ENCODE assay signal across 9 mouse cellular contexts in the genomic region with DNA sequence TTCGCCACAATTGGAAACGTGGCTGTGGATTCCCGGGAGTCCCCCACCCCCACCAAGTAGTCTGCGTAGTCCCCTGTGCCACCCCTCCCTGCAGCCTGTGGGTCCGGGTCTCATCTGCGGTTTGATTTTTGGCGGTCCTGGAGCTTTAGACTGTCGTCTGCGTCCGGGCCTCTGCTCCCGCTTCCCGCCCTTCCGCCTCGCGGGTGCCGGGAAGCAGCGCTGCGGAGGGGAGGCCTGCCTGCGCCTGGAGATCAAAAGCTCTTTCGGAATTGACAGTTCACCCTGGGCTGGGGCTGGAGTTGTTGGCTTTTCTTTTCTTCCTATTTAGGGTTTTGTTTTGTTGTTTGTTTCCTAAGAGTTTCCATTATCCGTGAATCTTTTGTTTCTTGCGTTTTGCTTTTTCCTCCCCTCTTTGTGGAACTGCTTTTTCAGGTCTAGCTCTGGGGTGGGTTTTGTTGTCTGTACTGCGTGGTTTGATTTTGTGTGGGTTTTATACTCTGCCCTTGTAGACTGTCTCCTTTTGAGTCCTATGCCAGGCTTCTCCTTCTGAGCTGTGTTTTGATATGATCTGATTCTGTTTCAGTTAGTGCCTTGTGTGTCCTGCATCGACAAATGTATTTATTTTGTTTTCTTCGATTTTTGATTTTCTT. TPM values are rescaled to one million over a fixed set of nuclear protein-coding genes. Genes with fewer than 3 reads are reported as not detected.
A peak's percentile ranks its signal among the peaks of the same experiment; 100 is the strongest.
DNase-seq lines count a peak whose midpoint lies in the region; TF ChIP-seq lines count a peak whose summit lies in the region.
"Had no signal": no experiment of that assay in that cellular context is flagged by ENCODE, and none has a peak within 500 bp of the region (broad histone marks: within the 10 kb centered on the region; RNA-seq: fewer than 3 reads in every experiment).

No protein-coding gene starts in this region.

- TF ChIP-seq POLR2A in heart, adult 2 months (IDR thresholded peaks at IDR 0.05; ENCODE audit: insufficient read depth, low read depth, low read length) = no peak

- H3K79me2 ChIP-seq in heart, adult 2 months (replicated peaks; ENCODE audit: control insufficient read depth, insufficient read depth, low read length) = no peaks in the 10 kb centered on the region

- H3K27me3 ChIP-seq in heart, adult 2 months (ENCODE audit: control insufficient read depth, insufficient read depth, low read length) = peaks cover 30% of the 10 kb centered on the region

- DNase-seq in heart, adult 2 months = peak; percentile 9 to 32
- no peak for DNase-seq in heart, adult 8-10 months (ENCODE audit: low spot score)
- peak; percentile 50 for DNase-seq in ZHBTc4 (ENCODE audit: low read depth, low spot score)
- DNase-seq in heart, postnatal 4 days = peak; percentile 9
- DNase-seq in lung, postnatal 10 days = peak; percentile 24
- no peak for DNase-seq in right cerebral cortex, postnatal 25 days
- DNase-seq in adrenal gland, postnatal 25 days = no peak
- DNase-seq in ovary, adult 18-20 months (ENCODE audit: low spot score) = no peak

- H3K4me1 ChIP-seq in heart, adult 2 months (ENCODE audit: control insufficient read depth, insufficient read depth, low read length) = no peaks in the 10 kb centered on the region

- no peaks in the 10 kb centered on the region for H3K36me3 ChIP-seq in heart, adult 2 months (ENCODE audit: control insufficient read depth, insufficient read depth, low read length)

- H3K4me3 ChIP-seq in heart, adult 2 months = 0 out of 2 replicates have a peak overlapping the region, but pooled peaks have one; percentile 14
- H3K4me3 ChIP-seq: erythroblast, embryonic 14.5 days had no signal

- TF ChIP-seq CTCF in heart, adult 2 months (IDR thresholded peaks at IDR 0.05) = no peak

- no peak for TF ChIP-seq EP300 in heart, adult 2 months (IDR thresholded peaks at IDR 0.05; ENCODE audit: insufficient read depth, low read depth, low read length)

- no peak overlapping the region for H3K27ac ChIP-seq in heart, adult 2 months

- no peak overlapping the region for H3K9ac ChIP-seq in heart, adult 2 months (ENCODE audit: low read depth, low read length)

- 4% methylated on average over 25 of the region's 25 CpGs for WGBS in heart, adult 2 months

- intact Hi-C loops in heart, adult 2 months (cut with DNase I) = no loop called here

RNA-seq across cellular contexts. Expression of gene Pax5, which starts 1.9 kb away (rescaled TPM):
- 1 to 10 TPM in 1 of 2 experiments, under 1 TPM in 1; 0.68 to 1.5 TPM for total RNA-seq in heart, adult 2 months (2021)
- 0.67 and 1.1 TPM in 2 replicates for polyA plus RNA-seq in heart, adult 2 months (2012; rRNA removed)
- total RNA-seq in heart, adult 8-10 months (2022) = 1 to 10 TPM in 1 of 4 experiments, under 1 TPM in 3; 0.22 to 2.7 (median 0.55) TPM
- under 1 TPM; 0.18 to 0.71 TPM for total RNA-seq in heart, postnatal 4 days (2021)
- 0.48 and 1.4 TPM in 2 replicates for total RNA-seq in adrenal gland, postnatal 25 days (2021)

RNA-seq across cellular contexts. Expression of gene Zcchc7, which starts 43.5 kb away (rescaled TPM):
- total RNA-seq in heart, adult 2 months (2021) = 10 to 100 TPM; 12.4 to 12.9 TPM
- polyA plus RNA-seq in heart, adult 2 months (2012; rRNA removed) = 6.7 and 12.8 TPM in 2 replicates
- total RNA-seq in heart, adult 8-10 months (2022) = 10 to 100 TPM in 3 of 4 experiments, 1 to 10 TPM in 1; 8.4 to 16.7 (median 14.5) TPM
- 10 to 100 TPM; 18.2 to 27.4 TPM for total RNA-seq in heart, postnatal 4 days (2021)
- total RNA-seq in adrenal gland, postnatal 25 days (2021) = 61.2 and 71.2 TPM in 2 replicates

Comparison
In these comparisons a context has a peak if more than half of its experiments do, and no peak if none do; other contexts are left out.
1. DNase-seq: peak in heart, adult 2 months (2 of 2), ZHBTc4 (single experiment), heart, postnatal 4 days (single experiment) and lung, postnatal 10 days (single experiment); none in heart, adult 8-10 months (single experiment), right cerebral cortex, postnatal 25 days (single experiment), adrenal gland, postnatal 25 days (single experiment) and ovary, adult 18-20 months (single experiment).